Mouse (Mus musculus) lung, adult 2 months (tissue): ENCODE data around the gene Cpd. TPM values are rescaled to one million over a fixed set of nuclear protein-coding genes. Genes with fewer than 3 reads are reported as not detected.

Source experiments
- DNase-seq: peaks from one replicate; pipeline ENCODE4 v3.0.0; 2022
- H3K4me1 ChIP-seq: fragments of 200-500 bp; 2 replicates; pipeline ENCODE4 v1.6.1; 2011; ENCODE audit warnings: low read length; ENCODE audit not compliant: control insufficient read depth, insufficient read depth
- H3K4me3 ChIP-seq: fragments of 200-500 bp; replicated peaks from 2 replicates; pipeline ENCODE3; 2011; ENCODE audit warnings: low read depth, mild to moderate bottlenecking, control low read depth, low read length; ENCODE audit errors: extremely low read depth
- CTCF ChIP-seq: fragments of 200-500 bp; IDR thresholded peaks from 2 replicates; pipeline ENCODE4 v1.5.1; 2011; ENCODE audit warnings: mild to moderate bottlenecking, low read length, control low read depth; ENCODE audit not compliant: insufficient read depth
- POLR2A ChIP-seq: fragments of 200-500 bp; IDR thresholded peaks from 2 replicates; pipeline ENCODE4 v1.6.1; 2011; ENCODE audit warnings: low read depth, mild to moderate bottlenecking, control low read depth, low read length, borderline replicate concordance; ENCODE audit errors: extremely low read depth
- WGBS: fragments of 180-500 bp; shearing (Covaris S2); methylation state at CpG from one replicate; pipeline ENCODE4 v1.1.7; 2018; 5-methylcytosine and 5-hydroxymethylcytosine counted together
- polyA plus RNA-seq: library from polyadenylated mRNA; depleted of rRNA; stranded (reverse); fragments of >200 nt; gene quantifications from 2 replicates; pipeline ENCODE4 v1.2.3, GENCODE M21; 2012

Cpd gene
- polyA plus RNA-seq, 1 experiment: 49.0 TPM

DNA sequence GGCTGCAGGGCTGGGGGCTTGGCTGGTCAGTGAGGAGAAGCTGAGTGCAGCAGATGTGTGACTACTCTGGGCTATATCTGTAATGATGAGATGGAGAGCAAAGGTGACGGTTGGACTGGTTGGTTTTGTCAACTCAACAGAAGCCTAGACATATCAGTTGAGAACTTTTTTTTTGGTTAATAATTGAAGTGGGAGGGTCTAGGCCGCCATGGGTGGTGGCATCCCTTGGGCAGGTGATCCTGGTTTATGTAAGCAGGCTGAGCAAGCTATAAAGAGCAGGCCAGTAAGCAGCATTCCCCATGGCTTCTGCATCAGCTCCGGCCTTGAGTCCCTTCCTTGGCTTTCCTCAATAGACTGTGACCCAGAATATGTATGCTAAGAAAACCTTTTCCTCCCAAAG is 43.6 kb downstream of the Cpd start:
- no peak for DNase-seq
- 91% methylated on average over 3 of the region's 3 CpGs for WGBS
- TF ChIP-seq CTCF: no peak
- no peak for TF ChIP-seq POLR2A
- no peaks in the 10 kb centered on the region for H3K4me1 ChIP-seq
- no peak overlapping the region for H3K4me3 ChIP-seq

DNA sequence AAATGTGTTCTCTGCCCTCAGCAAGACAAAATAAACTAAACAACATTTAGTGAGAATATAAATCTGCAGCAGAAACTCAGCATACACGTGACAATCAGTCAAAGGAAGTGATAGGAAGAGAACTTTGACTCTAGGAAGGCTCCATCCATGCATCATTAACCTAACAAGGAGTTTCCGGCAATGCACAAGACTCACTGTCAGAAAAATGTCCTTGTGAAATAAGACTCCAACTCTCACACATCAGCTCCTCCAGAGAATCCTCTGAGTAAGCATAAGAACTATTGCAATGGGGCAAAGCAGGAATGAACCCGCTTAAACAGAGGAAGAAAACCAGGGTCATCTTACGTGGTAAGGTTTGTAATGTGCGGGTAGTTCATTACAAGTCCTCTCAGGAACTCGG is 49.6 kb downstream of the Cpd start:
- no peak overlapping the region for H3K4me3 ChIP-seq
- H3K4me1 ChIP-seq: no peaks in the 10 kb centered on the region
- 83% methylated on average over 6 of the region's 6 CpGs for WGBS
- TF ChIP-seq POLR2A (no peak), CTCF (no peak)
- DNase-seq: no peak

DNA sequence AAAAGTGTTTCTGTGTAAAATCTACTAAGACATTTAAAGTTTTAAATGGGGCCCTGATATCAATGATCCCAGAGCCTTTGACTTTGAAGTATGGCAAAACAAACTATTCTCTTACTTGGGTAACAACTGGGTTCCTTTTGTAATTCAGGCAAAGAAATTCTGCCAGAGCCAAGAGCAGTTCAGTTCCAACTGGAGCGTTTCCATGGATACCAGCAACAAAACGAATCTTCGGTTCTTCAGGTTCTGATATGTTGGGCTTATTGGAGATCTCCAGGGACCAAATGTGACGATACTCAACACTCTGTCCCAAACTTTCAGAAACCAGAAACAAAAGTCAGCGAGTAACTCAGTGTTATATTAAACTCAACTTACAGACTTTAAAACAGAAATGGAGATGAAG is 51.5 kb downstream of the Cpd start:
- Histone ChIP-seq H3K4me3 (no peak overlapping the region), H3K4me1 (no peaks in the 10 kb centered on the region)
- no peak for DNase-seq
- 81% methylated on average over 5 of the region's 5 CpGs for WGBS
- TF ChIP-seq POLR2A: no peak
- no peak for TF ChIP-seq CTCF

DNA sequence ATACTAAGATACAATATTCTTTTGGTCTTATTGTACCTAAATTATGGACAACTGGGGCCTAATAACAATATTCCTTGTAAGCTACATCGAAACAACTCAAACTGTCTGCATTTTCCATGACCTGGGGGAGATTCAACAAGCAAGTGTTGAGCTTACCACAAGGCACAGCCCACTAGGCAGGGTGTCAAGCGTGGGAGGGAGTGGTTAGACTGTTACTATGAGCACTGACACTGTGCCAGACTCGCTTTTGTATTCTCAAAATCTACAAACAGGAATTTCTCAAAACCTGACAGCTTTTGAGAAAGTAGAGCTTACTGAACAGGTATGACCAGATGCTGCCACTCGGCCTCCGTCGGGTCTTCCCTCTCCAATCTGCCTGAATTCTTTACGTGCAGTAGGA is 55.5 kb downstream of the Cpd start:
- Histone ChIP-seq H3K4me3 (no peak overlapping the region), H3K4me1 (no peaks in the 10 kb centered on the region)
- no peak for TF ChIP-seq CTCF
- no peak for TF ChIP-seq POLR2A
- 87% methylated on average over 7 of the region's 7 CpGs for WGBS
- DNase-seq: no peak

DNA sequence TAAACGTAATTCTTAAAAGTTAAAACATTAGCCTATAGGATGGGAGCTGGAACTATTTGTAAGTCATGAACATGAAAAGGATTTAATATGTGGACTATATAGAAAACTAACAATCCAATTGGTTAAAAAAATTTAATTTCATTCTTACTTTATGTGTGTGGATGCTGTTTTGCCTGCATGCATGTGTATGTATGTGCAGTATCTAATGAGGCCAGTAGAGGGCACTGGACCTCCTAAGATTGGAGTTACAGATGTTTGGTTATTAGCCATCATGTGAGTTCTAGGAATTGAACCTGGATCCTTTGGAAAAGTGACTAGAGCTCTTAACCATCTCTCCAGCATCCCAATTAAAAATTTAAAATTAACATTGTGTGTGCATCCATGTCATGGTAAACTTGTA is 57.6 kb downstream of the Cpd start:
- TF ChIP-seq CTCF: peak; percentile 13; the same call in 1 of the 2 replicates
- no peak for TF ChIP-seq POLR2A
- no peaks in the 10 kb centered on the region for H3K4me1 ChIP-seq
- H3K4me3 ChIP-seq: no peak overlapping the region
- peak; percentile 19 for DNase-seq
- WGBS: 92% methylated on average over 1 of the region's 1 CpGs

DNA sequence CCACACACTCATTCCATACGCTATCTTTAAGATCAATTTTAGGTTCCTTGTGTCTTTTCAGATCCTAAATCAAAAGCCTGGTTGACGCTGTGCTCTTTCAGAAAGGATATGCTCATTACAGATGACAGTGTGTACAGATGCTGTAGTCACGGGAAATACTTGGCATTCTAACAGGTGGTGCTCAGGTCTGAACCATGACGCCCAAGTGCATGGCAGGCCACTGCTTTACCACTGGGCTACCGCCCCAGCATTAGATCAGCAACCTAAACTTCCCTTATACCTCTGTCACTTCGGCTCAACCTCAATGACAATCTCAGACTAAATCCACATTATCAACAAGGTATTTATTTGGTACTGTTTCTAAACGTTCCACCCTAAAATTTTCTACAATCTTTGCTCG is 71.3 kb downstream of the Cpd start:
- no peak for TF ChIP-seq POLR2A
- no peak for TF ChIP-seq CTCF
- 84% methylated on average over 8 of the region's 8 CpGs for WGBS
- Histone ChIP-seq H3K4me1 (peaks cover 3% of the 10 kb centered on the region), H3K4me3 (no peak overlapping the region)
- DNase-seq: no peak

DNA sequence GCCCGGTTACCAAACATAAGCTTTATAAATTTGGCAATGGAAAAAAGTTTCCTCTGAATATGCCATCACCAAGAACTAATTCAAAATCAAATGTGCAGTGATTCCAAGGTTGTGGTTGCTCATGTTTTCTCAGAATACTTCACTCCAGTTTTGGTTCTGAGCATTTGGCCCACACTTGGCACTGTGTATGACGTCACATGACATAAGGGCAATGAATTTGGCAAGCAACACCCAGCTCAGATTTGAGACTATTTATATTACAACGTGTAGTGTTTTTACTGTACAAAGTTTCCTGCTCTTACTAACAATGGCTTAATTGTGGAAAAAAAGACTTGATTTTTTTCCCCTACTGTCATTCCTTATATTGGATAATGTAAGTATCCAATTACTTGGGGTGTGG is 73.0 kb downstream of the Cpd start:
- H3K4me3 ChIP-seq: no peak overlapping the region
- peaks cover 3% of the 10 kb centered on the region for H3K4me1 ChIP-seq
- 31% methylated on average over 3 of the region's 3 CpGs for WGBS
- DNase-seq: no peak
- TF ChIP-seq POLR2A: no peak
- TF ChIP-seq CTCF: no peak

DNA sequence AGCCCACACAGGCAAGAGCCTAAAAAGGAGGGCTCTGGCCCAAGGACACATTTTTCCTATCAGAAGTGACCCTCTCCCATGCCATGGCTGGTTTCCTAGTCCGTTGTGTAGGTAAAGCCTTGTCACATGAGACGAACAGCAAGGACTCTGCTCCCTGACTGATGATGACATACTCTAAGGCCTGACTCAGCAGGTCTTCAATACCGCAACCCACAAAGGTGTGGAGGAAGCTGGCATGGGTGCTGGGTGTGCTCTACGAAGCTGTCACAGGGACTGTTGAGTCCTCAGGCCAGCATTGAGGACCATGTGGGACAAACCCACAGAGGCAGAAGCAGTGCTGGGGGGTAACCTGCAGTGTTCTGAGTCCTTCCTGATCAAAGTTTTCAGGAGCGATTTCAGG is 76.3 kb downstream of the Cpd start:
- WGBS: 80% methylated on average over 5 of the region's 5 CpGs
- Histone ChIP-seq H3K4me3 (no peak overlapping the region), H3K4me1 (peaks cover 3% of the 10 kb centered on the region)
- DNase-seq: no peak
- TF ChIP-seq CTCF (no peak), POLR2A (no peak)

DNA sequence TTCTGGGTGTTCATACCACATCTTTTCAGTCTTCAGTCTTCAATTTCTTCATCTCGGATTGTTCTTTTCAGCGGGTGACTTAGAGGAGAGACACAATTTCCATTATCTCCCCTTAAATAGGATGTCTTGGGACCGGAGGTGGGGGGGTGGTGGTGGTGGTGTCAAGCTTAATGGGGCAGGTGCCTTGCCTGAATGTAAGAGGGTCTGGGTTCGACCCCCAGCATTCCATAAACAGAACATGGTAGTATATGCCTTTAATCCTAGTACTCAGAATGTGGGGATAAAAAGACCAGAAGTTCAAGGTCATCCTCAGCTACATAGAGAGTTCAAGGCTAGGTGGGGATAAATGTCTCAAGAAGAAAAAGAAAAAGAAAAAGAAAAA is 83.1 kb downstream of the Cpd start:
- Histone ChIP-seq H3K4me3 (no peak overlapping the region), H3K4me1 (peaks cover 2% of the 10 kb centered on the region; the same call in 1 of the 2 replicates)
- TF ChIP-seq CTCF (no peak), POLR2A (no peak)
- WGBS: 12% methylated on average over 4 of the region's 4 CpGs
- no peak for DNase-seq

DNA sequence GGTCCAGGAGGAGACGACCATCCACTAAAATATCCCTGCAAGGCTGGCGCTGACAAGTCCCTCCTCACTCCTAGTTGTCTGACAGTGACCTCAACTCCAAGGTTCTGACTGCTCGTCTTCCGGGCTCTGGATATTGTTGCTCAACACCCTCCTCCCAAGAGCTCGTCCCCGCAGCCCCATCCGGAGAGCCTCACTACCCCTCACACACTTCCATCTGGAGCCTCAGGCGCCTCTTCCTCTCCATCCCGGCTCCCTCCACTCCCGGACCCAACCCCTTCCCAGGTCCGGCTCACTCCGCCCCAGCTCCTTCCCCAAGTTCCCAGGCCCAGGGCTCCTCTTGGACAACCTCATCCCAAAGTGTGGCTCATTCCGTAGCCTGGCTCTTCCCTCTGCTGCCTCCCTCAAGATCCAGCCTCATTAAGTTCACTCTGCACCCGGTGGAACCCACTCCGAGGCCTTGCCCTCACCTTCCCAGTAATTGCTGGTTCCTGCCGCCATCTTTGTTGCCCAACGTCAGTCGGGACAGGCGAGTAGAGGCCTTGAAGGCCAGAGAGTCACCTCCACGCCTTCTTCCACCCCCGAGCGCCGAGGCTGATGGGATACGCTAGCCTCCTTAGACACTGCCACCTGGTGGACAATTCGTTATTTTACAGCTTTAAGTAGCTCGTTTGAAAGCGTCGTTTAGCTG is 83.6 kb downstream of the Cpd start, which contains the start of gene Gosr1:
Gene Gosr1 (minus strand): TSS at position 527 of the 688 bp plus-strand sequence.
- H3K4me1 ChIP-seq: peaks cover 2% of the 10 kb centered on the region; the same call in 1 of the 2 replicates
- DNase-seq: peak; percentile 84
- TF ChIP-seq CTCF (peak; percentile 76), POLR2A (peak; percentile 80; the same call in 1 of the 2 replicates)
- peak within 1 kb of the TSS; percentile 100 for H3K4me3 ChIP-seq
- under 1% methylated on average over 28 of the region's 28 CpGs for WGBS

DNA sequence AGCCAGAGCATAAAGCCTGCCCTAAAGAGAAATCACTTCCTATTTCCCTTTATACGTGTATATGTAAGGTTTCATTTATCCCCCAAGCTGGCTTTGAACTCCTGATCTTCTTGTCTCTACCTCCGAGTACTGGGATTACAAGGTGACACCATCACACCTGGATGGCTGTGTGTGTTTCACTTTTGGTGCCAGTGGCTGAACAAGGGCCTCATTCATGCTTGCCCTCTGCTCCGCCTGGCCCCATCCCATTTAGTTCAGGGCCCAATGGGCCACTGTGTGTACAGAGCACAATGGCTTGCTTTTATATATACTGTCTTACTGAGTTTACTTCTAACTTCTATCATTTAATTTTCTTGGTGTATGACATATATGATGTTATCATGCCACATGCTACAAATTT is 94.5 kb downstream of the Cpd start:
- no peak overlapping the region for H3K4me3 ChIP-seq
- no peaks in the 10 kb centered on the region for H3K4me1 ChIP-seq
- no peak for DNase-seq
- WGBS: 91% methylated on average over 3 of the region's 3 CpGs
- no peak for TF ChIP-seq CTCF
- TF ChIP-seq POLR2A: no peak
